Mouse (Mus musculus) C2C12 (cell line): ENCODE measurements around the gene Serpinb1a.

Experiments
- CEBPB ChIP-seq: IDR thresholded peaks from one replicate; pipeline ENCODE4 v1.6.1; 2011; ENCODE audit warnings: low read depth, mild to moderate bottlenecking, control low read depth, moderate library complexity
- CTCF ChIP-seq: IDR thresholded peaks from one replicate; pipeline ENCODE4 v1.5.1; 2011; ENCODE audit not compliant: control insufficient read depth, insufficient read depth, insufficient read length
- MAX ChIP-seq: IDR thresholded peaks from one replicate; pipeline ENCODE4 v1.6.1; 2011; ENCODE audit warnings: mild to moderate bottlenecking, control low read depth
- MYOG ChIP-seq: IDR thresholded peaks from one replicate; pipeline ENCODE4 v1.6.1; 2011; ENCODE audit not compliant: control insufficient read depth, insufficient read length; ENCODE audit errors: extremely low read depth
- USF1 ChIP-seq: IDR thresholded peaks from one replicate; pipeline ENCODE4 v1.6.1; 2011; ENCODE audit warnings: low read depth, mild to moderate bottlenecking, control low read depth, moderate library complexity

GRCm38 (mm10) chr13:32900639-32901038 lies 49.7 kb upstream of the Serpinb1a start:
- TF ChIP-seq CTCF (peak; percentile 28), MAX (no peak), USF1 (no peak), MYOG (no peak), CEBPB (no peak)
